Mouse (Mus musculus) lung, adult 2 months (tissue): ENCODE data around the gene Mucl1.
"Not testable (repeated sequence)": the region's sequence is repeated elsewhere in the genome, so short reads cannot be mapped to it uniquely, and the experiment has no call there.

Experiments used
- CTCF ChIP-seq: fragments of 200-500 bp; IDR thresholded peaks from 2 replicates; pipeline ENCODE4 v1.5.1; 2011; ENCODE audit warnings: mild to moderate bottlenecking, low read length, control low read depth; ENCODE audit not compliant: insufficient read depth
- POLR2A ChIP-seq: fragments of 200-500 bp; IDR thresholded peaks from 2 replicates; pipeline ENCODE4 v1.6.1; 2011; ENCODE audit warnings: low read depth, mild to moderate bottlenecking, control low read depth, low read length, borderline replicate concordance; ENCODE audit errors: extremely low read depth

GRCm38 (mm10) chr15:103716861-103717260 is 38.4 kb downstream of the Mucl1 start:
- not testable (repeated sequence) for TF ChIP-seq POLR2A, CTCF
